In genomic region chr8:87471603-87472270, GRCm38 (mm10) we compare ENCODE assay signal across 9 mouse cellular contexts. TPM values are rescaled to one million over a fixed set of nuclear protein-coding genes. Genes with fewer than 3 reads are reported as not detected.
DNase-seq lines count a peak whose midpoint lies in the region; ATAC-seq and TF ChIP-seq lines count a peak whose summit lies in the region.
"Had no signal": no experiment of that assay in that cellular context is flagged by ENCODE, and none has a peak within 500 bp of the region (broad histone marks: within the 10 kb centered on the region; RNA-seq: fewer than 3 reads in every experiment).

No protein-coding gene starts in this region.

- TF ChIP-seq POLR2A in kidney, adult 2 months (IDR thresholded peaks at IDR 0.05; ENCODE audit: low read depth, low read length): no peak
- peak; percentile 8; the same call in 1 of the 2 replicates for TF ChIP-seq POLR2A in cerebellum, adult 2 months (IDR thresholded peaks at IDR 0.05; ENCODE audit: borderline replicate concordance, insufficient read depth, low read length)

- H3K4me3 ChIP-seq in kidney, embryonic 14.5 days (ENCODE audit: low read length): peak overlapping the region; percentile 46
- H3K4me3 ChIP-seq in kidney, adult 2 months (ENCODE audit: insufficient read depth, low read depth, low read length): no peak overlapping the region
- peak overlapping the region; percentile 99 for H3K4me3 ChIP-seq in cerebellum, adult 2 months (replicated peaks; ENCODE audit: insufficient read depth, low read depth, low read length)
- H3K4me3 ChIP-seq in forebrain, postnatal 0 days (ENCODE audit: low read depth, low read length): peak overlapping the region; percentile 69
- H3K4me3 ChIP-seq in liver, postnatal 0 days (ENCODE audit: low read depth, low read length): peak overlapping the region; percentile 46; the same call in 1 of the 2 replicates

- peak overlapping the region; percentile 81 for H3K4me2 ChIP-seq in kidney, embryonic 14.5 days (replicated peaks; ENCODE audit: low read depth, low read length)
- peak overlapping the region; percentile 90 for H3K4me2 ChIP-seq in forebrain, postnatal 0 days (ENCODE audit: low read depth)
- H3K4me2 ChIP-seq in liver, postnatal 0 days (ENCODE audit: low read depth, low read length): peak overlapping the region; percentile 71

- under 1% methylated on average over 30 of the region's 36 CpGs for WGBS in kidney, embryonic 14.5 days
- 2% methylated on average over 36 of the region's 36 CpGs for WGBS in kidney, adult 2 months
- WGBS in cerebellum, adult 2 months: 1% methylated on average over 36 of the region's 36 CpGs
- WGBS in forebrain, postnatal 0 days: 1% methylated on average over 34 of the region's 36 CpGs
- 2% methylated on average over 32 of the region's 36 CpGs for WGBS in liver, postnatal 0 days (ENCODE audit: insufficient replicate concordance)

- no peak for TF ChIP-seq CTCF in kidney, adult 2 months (conservative IDR thresholded peaks at IDR 0.05; ENCODE audit: insufficient read depth, insufficient read length, low read depth, low read length)
- no peak for TF ChIP-seq CTCF in cerebellum, adult 2 months (IDR thresholded peaks at IDR 0.05; ENCODE audit: borderline replicate concordance, insufficient read depth, low read depth, low read length)
- TF ChIP-seq CTCF in forebrain, postnatal 0 days (IDR thresholded peaks at IDR 0.05; ENCODE audit: low read depth): 0 out of 2 replicates have a peak, but pooled peaks have one; percentile 12
- no peak for TF ChIP-seq CTCF in liver, postnatal 0 days (IDR thresholded peaks at IDR 0.05; ENCODE audit: low read depth)

- H3K36me3 ChIP-seq in kidney, embryonic 14.5 days (ENCODE audit: control insufficient read depth, insufficient read depth, low read length): no peaks in the 10 kb centered on the region
- H3K36me3 ChIP-seq in kidney, adult 2 months (ENCODE audit: control insufficient read depth, insufficient read depth, low read length): no peaks in the 10 kb centered on the region
- no peaks in the 10 kb centered on the region for H3K36me3 ChIP-seq in forebrain, postnatal 0 days (ENCODE audit: insufficient read depth)
- no peaks in the 10 kb centered on the region for H3K36me3 ChIP-seq in liver, postnatal 0 days (replicated peaks; ENCODE audit: insufficient read depth, low read length)

- no peak overlapping the region for H3K27ac ChIP-seq in kidney, embryonic 14.5 days (ENCODE audit: low read depth, low read length)
- H3K27ac ChIP-seq in kidney, adult 2 months (ENCODE audit: insufficient read depth, low read depth, low read length): no peak overlapping the region
- H3K27ac ChIP-seq in cerebellum, adult 2 months (ENCODE audit: insufficient read depth, low read length): peak overlapping the region; percentile 99
- no peak overlapping the region; the same call in 1 of the 2 replicates for H3K27ac ChIP-seq in forebrain, postnatal 0 days (ENCODE audit: low read depth, low read length)
- H3K27ac ChIP-seq in liver, postnatal 0 days (ENCODE audit: low read depth): no peak overlapping the region
- H3K27ac ChIP-seq: macrophage had no signal

- TF ChIP-seq EP300 in liver, postnatal 0 days (IDR thresholded peaks at IDR 0.05; ENCODE audit: low read depth): no peak

- H3K9me3 ChIP-seq in kidney, embryonic 14.5 days (ENCODE audit: control insufficient read depth, low read length): no peaks in the 10 kb centered on the region
- no peaks in the 10 kb centered on the region for H3K9me3 ChIP-seq in forebrain, postnatal 0 days (ENCODE audit: low read length)
- H3K9me3 ChIP-seq in liver, postnatal 0 days (ENCODE audit: low read length): no peaks in the 10 kb centered on the region

- peaks cover 94% of the 10 kb centered on the region for H3K27me3 ChIP-seq in kidney, embryonic 14.5 days (ENCODE audit: control insufficient read depth, insufficient read depth, low read length)
- H3K27me3 ChIP-seq in kidney, adult 2 months (replicated peaks; ENCODE audit: control insufficient read depth, insufficient read depth, low read length): peaks cover 14% of the 10 kb centered on the region
- H3K27me3 ChIP-seq in cerebellum, adult 2 months (ENCODE audit: control insufficient read depth, insufficient read depth, low read length): no peaks in the 10 kb centered on the region
- peaks cover 56% of the 10 kb centered on the region for H3K27me3 ChIP-seq in forebrain, postnatal 0 days (ENCODE audit: insufficient read depth, low read length)
- H3K27me3 ChIP-seq in liver, postnatal 0 days (ENCODE audit: insufficient read depth, low read length): peaks cover 93% of the 10 kb centered on the region

- H3K9ac ChIP-seq in kidney, embryonic 14.5 days (ENCODE audit: low read depth, low read length): peak overlapping the region; percentile 45
- H3K9ac ChIP-seq in forebrain, postnatal 0 days: peak overlapping the region; percentile 66
- no peak overlapping the region for H3K9ac ChIP-seq in liver, postnatal 0 days (replicated peaks)

- peaks cover 28% of the 10 kb centered on the region; the same call in 1 of the 2 replicates for H3K4me1 ChIP-seq in kidney, embryonic 14.5 days (ENCODE audit: control insufficient read depth, insufficient read depth, low read length)
- 0 out of 2 replicates have a peak, but pooled peaks cover 6% of the 10 kb centered on the region for H3K4me1 ChIP-seq in kidney, adult 2 months (ENCODE audit: control insufficient read depth, insufficient read depth, low read length)
- peaks cover 12% of the 10 kb centered on the region; the same call in 1 of the 2 replicates for H3K4me1 ChIP-seq in cerebellum, adult 2 months (ENCODE audit: control insufficient read depth, insufficient read depth, low read length)
- H3K4me1 ChIP-seq in forebrain, postnatal 0 days (ENCODE audit: insufficient read depth): peaks cover 11% of the 10 kb centered on the region; the same call in 1 of the 2 replicates
- peaks cover 13% of the 10 kb centered on the region for H3K4me1 ChIP-seq in liver, postnatal 0 days (ENCODE audit: insufficient read depth)

- peak; percentile 34 for ATAC-seq in kidney, embryonic 14.5 days (ENCODE audit: low FRiP score, low TSS enrichment)
- ATAC-seq in forebrain, postnatal 0 days: no peak
- no peak for ATAC-seq in liver, postnatal 0 days

- no peak for DNase-seq in kidney, adult 2 months
- peak; percentile 67 to 74 for DNase-seq in cerebellum, adult 2 months
- DNase-seq in forebrain, postnatal 0 days: peak; percentile 39
- DNase-seq in liver, postnatal 0 days: no peak
- no peak for DNase-seq in thymus, postnatal 4 days
- DNase-seq in natural killer cell, adult 2 months (ENCODE audit: low spot score in 2 of 2): no peak
- no peak for DNase-seq in spleen, adult 12 weeks (ENCODE audit: low spot score)

RNA-seq across cellular contexts. Expression of gene Cbln1, which starts 0.7 kb away (rescaled TPM):
- polyA plus RNA-seq in kidney, embryonic 14.5 days (2014; fragmentation: Nextera tagmentation; extraction: Ambion mirVana): 0.19 TPM in 1 of 2 replicates, not detected in the other
- polyA plus RNA-seq in kidney, adult 2 months (2012; rRNA removed): 0.23 and 0.28 TPM in 2 replicates
- polyA plus RNA-seq in cerebellum, adult 2 months (2012; rRNA removed): 886 and 1,066 TPM in 2 replicates
- 52.2 and 63.2 TPM in 2 replicates for total RNA-seq in forebrain, postnatal 0 days (2014; rRNA removed)
- 10.4 and 14.7 TPM in 2 replicates for polyA plus RNA-seq in forebrain, postnatal 0 days (2015; fragmentation: Nextera tagmentation; extraction: Ambion mirVana)
- not detected in 2 replicates for polyA plus RNA-seq in liver, postnatal 0 days (2015; fragmentation: Nextera tagmentation; extraction: Ambion mirVana)
- polyA plus RNA-seq: macrophage had no signal

Comparison
In these comparisons a context has a peak if more than half of its experiments do, and no peak if none do; other contexts are left out.
1. DNase-seq: peak in cerebellum, adult 2 months (2 of 2) and forebrain, postnatal 0 days (single experiment); none in kidney, adult 2 months (single experiment), liver, postnatal 0 days (single experiment), thymus, postnatal 4 days (single experiment), natural killer cell, adult 2 months (0 of 2) and spleen, adult 12 weeks (single experiment).
2. RNA of gene Cbln1, which starts 0.7 kb away (polyA plus RNA-seq): 886 to 1,066 TPM in cerebellum, adult 2 months; 10.4 to 14.7 TPM in forebrain, postnatal 0 days, 0.23 to 0.28 TPM in kidney, adult 2 months, 0.19 TPM in kidney, embryonic 14.5 days and not detected in liver, postnatal 0 days; every median in the first group is over 10 times any median in the second.
3. Peak in every context shown above with its lines, with median percentiles within 50 percentile points of each other: H3K4me2 ChIP-seq.